Mouse (Mus musculus): Measurements from ENCODE around the gene Zbtb16.

- no peak for TF ChIP-seq MAFK (IDR thresholded peaks at IDR 0.05; ENCODE audit: insufficient read depth, low read depth, low read length)
- TF ChIP-seq CHD2 (IDR thresholded peaks at IDR 0.05; ENCODE audit: low read depth, low read length), result no peak
Observed at GRCm38 (mm10) chr9:48836566-48836930, 526 bp upstream of the Zbtb16 start.
